Mouse (Mus musculus) CD4-positive naive resting alpha-beta T cell, adult 76 days (primary cell): ENCODE results near the gene Foxk2. TPM values are rescaled to one million over a fixed set of nuclear protein-coding genes. Genes with fewer than 3 reads are reported as not detected.

ENCODE experiments used
- total RNA-seq: library from RNA; stranded (reverse); gene quantifications from one replicate; pipeline ENCODE4 v1.2.4, GENCODE M21; 2023

The Foxk2 gene
- total RNA-seq = 31.3 TPM

DNA sequence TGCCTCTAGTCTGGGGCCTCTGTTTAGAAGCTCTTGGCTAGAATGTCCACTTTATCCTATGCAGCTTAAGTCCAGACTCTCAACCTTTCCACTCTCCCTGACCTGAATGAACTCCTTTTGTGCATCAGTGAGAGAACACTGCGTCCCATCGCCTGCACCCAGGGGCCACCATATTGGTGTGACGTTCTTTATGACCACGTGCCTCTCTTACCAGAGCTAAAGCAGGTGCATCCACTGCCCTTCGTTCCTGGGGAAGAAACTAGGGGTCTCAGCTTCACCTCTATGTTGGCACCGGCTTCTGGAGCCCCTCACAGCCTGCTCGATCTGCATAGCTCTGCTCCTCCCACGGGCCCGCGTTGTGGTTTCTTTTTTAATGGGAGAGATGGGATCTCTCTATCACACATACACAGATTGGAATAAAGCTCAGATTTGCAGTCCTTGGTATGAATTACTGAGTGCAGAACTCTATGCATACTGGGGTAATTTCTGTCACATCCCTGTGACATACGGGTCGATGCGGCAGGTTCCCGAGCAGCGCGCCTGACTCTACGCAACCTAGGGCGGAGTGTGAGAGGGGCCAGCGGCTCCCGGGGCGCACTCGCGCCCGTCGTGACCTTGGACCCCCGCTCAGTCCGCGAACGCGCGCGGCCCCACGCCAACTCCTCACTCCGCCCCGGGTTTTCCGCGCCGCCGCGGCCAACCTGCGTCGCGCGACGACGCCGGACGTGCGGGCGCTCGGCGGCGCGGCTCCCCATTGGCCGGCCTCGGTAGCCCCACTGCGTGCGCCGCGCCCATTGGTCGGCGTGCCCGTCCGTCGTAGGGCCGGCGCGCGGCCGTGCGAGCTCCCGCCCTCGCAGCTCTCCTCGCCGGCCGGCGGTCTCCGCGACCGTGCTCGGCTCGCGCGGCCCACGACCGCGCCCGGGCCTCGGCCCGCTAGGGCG is at the start of gene Foxk2:
Gene Foxk2, plus strand, starts transcription at position 831 of the 941 bp plus-strand sequence.

DNA sequence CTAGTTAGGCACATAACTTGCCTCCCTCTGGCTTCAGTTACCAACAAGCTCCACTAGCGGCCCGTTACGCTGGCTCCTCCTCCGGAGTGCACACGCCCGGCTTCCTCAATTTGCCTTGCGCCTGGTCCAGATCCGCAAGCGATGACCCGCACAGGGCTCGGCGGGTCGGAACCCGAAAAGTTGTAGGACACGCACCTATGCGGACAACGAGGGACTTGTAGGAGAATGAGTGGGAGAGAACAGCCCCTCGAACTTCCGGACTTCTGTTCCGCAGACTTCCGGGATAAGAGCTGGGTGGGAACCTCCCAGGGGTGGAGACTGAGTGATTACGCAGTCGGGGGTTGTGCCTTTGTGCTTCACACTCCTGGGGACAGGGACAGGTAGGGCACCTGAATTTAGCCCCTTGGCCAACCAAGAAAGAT is 30.8 kb upstream of the Foxk2 start, which contains the start of gene Cybc1:
Gene Cybc1, minus strand, starts transcription at position 305 of the 422 bp plus-strand sequence.

DNA sequence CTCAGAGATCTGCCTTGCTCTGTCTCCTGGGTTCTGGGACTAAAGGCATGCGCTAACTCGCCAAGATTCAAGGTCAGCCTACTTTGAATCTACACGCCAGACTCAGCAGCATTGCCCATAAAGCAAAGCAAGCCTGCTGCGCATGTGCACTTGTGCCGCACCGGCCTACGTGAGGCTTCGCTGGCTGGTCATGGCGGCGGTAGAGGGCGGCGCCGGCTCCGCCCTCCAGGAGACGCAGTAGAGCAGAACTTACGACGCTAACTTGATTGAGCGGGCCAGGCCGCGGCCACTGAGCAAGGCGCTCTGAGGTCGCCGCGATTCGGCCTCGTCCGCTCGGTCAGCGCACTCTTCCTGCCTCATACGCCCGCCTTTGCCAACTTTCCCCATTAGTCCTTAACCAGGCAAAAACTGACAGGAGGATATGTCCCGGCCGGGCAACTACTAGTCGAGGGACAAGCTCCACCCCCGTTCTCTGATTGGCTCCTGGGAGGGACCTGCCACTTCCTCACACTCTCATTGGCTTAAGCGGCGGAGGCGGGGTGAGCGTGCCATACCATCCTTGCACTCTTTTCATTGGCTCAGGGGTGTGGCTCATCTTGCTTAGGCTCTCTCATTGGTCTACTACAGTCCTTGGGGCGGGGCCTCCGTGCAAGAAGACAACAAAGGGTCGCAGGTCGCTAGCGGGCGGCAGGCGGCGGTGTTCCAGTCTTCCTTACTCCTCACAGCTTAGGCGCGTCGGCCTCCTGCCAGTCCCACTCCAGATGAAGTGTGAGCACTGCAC is 23.0 kb upstream of the Foxk2 start, which contains the start of gene Narf:
Gene Narf, plus strand, starts transcription at position 690 of the 781 bp plus-strand sequence.

DNA sequence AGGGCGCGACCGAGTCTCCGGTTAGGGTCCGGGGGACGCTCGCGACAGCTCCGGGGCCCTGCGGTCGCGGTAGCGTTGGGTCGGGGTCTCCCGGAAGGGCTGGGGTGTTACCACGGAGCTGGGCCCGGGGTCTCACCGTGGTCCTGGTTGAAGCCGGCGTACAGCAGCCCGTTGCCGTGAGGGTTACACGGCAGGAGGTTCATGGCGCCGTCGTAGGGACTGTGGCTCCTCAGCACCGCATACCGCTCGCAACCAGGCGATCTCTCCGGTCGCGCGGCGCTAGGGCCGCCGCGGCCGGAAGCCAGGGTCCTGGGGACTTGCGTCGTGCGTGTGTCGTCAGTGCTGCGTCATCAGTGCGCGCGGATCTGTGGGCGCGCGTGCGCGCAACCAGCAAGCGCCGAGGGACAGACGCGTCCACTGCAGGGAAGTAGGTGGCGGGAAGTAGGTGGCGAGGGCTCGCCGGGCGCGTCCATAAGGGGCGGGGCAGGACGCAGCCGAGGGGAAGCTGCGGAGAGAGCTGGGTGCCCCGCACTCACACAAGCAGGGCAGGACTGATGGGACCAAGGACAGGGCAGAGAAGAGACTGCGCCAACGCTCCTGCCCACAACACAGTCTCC is 94.4 kb downstream of the Foxk2 start, which contains the start of gene Wdr45b:
Gene Wdr45b, minus strand, starts transcription at position 355 of the 617 bp plus-strand sequence.

Other genes starting within 250 kb of the Foxk2 start
- gene Cd7, start 220.6 kb upstream of the Foxk2 start, total RNA-seq = 85.4 TPM
- not detected for gene Sectm1b, start 196.4 kb upstream of the Foxk2 start, total RNA-seq
- not detected for gene Sectm1a, start 178.8 kb upstream of the Foxk2 start, total RNA-seq
- not detected for gene Tex19.2, start 141.3 kb upstream of the Foxk2 start, total RNA-seq
- gene Tex19.1, start 113.8 kb upstream of the Foxk2 start, total RNA-seq = not detected
- gene Uts2r, start 99.7 kb upstream of the Foxk2 start, total RNA-seq = not detected
- gene Hexdc, start 55.6 kb upstream of the Foxk2 start, total RNA-seq = 10.1 TPM
- gene Ogfod3, start 55.3 kb upstream of the Foxk2 start, total RNA-seq = 6.1 TPM
- gene Cybc1, start 30.7 kb upstream of the Foxk2 start, total RNA-seq = 44.8 TPM
- gene Narf, start 22.7 kb upstream of the Foxk2 start, total RNA-seq = 26.6 TPM
- gene Wdr45b, start 94.5 kb downstream of the Foxk2 start, total RNA-seq = 69.8 TPM
- not detected for gene Rab40b, start 128.3 kb downstream of the Foxk2 start, total RNA-seq
- gene Fn3krp, start 161.4 kb downstream of the Foxk2 start, total RNA-seq = 6.0 TPM
- gene Fn3k, start 174.9 kb downstream of the Foxk2 start, total RNA-seq = 0.47 TPM
- 44.8 TPM for gene Tbcd, start 192.0 kb downstream of the Foxk2 start, total RNA-seq